Mouse (Mus musculus): ENCODE data around the gene Dsn1. TPM values are rescaled to one million over a fixed set of nuclear protein-coding genes. Genes with fewer than 3 reads are reported as not detected.

Dsn1 gene
- polyA plus RNA-seq, 1 experiment: 40.8 TPM

GRCm38 (mm10) chr2:156987316-156987715 lies 19.6 kb downstream of the Dsn1 start:
- Histone ChIP-seq H3K27me3 (ENCODE audit: control insufficient read depth, insufficient read depth, low read length, poor library complexity, severe bottlenecking) (no peaks in the 10 kb centered on the region), H3K27ac (ENCODE audit: insufficient read depth, low read length) (no peak overlapping the region), H3K9me3 (replicated peaks; ENCODE audit: control insufficient read depth, insufficient read depth, low read length, poor library complexity, severe bottlenecking) (no peaks in the 10 kb centered on the region), H3K9ac (ENCODE audit: low read depth, poor library complexity, severe bottlenecking) (no peak overlapping the region), H3K4me3 (ENCODE audit: low read depth, low read length) (no peak overlapping the region), H3K4me1 (ENCODE audit: control insufficient read depth, insufficient read depth, low read length) (peaks cover 2% of the 10 kb centered on the region), H3K36me3 (ENCODE audit: control insufficient read depth, insufficient read depth, low read length, poor library complexity, severe bottlenecking) (no peaks in the 10 kb centered on the region)
- no peak for TF ChIP-seq POLR2A (IDR thresholded peaks at IDR 0.05; ENCODE audit: insufficient read depth, low read length)
- no peak for TF ChIP-seq CTCF (IDR thresholded peaks at IDR 0.05; ENCODE audit: low read depth, low read length)
- no peak for TF ChIP-seq EP300 (IDR thresholded peaks at IDR 0.05; ENCODE audit: insufficient read depth, low read depth, low read length)

GRCm38 (mm10) chr2:156982864-156983263 lies 24.1 kb downstream of the Dsn1 start:
- no peak for TF ChIP-seq EP300 (IDR thresholded peaks at IDR 0.05; ENCODE audit: insufficient read depth, low read depth, low read length)
- no peak for TF ChIP-seq CTCF (IDR thresholded peaks at IDR 0.05; ENCODE audit: low read depth, low read length)
- TF ChIP-seq POLR2A (IDR thresholded peaks at IDR 0.05; ENCODE audit: insufficient read depth, low read length): no peak

DNA sequence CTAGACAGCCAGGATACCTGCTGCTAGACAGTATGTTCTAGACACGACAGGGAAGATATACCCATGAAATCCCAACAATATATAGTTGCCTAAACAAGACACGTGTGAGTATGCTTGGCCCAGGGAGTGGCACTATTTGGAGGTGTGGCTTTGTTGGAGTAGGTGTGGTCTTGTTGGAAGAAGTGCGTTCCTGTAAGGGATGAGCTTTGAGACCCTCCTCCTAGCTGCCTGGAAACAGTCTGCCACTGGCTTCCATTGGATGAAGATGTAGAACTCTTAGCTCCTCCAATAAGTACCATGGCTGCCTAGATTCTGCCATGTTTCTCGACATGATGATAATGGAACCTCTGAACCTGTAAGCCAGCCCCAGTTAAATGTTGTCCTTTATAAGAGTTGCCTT lies 25.7 kb downstream of the Dsn1 start:
- H3K27me3 ChIP-seq (ENCODE audit: control insufficient read depth, insufficient read depth, low read length, poor library complexity, severe bottlenecking): no peaks in the 10 kb centered on the region
- no peak for TF ChIP-seq POLR2A (IDR thresholded peaks at IDR 0.05; ENCODE audit: insufficient read depth, low read length)
- no peak for TF ChIP-seq CTCF (IDR thresholded peaks at IDR 0.05; ENCODE audit: low read depth, low read length)
- TF ChIP-seq EP300 (IDR thresholded peaks at IDR 0.05; ENCODE audit: insufficient read depth, low read depth, low read length): no peak

More at GRCm38 (mm10) chr2:156982864-156983263, 24.1 kb downstream of the Dsn1 start:
- peak overlapping the region; percentile 53 for H3K27ac ChIP-seq (ENCODE audit: insufficient read depth, low read length)
- no peak overlapping the region for H3K9ac ChIP-seq (ENCODE audit: low read depth, poor library complexity, severe bottlenecking)
- H3K4me1 ChIP-seq (ENCODE audit: control insufficient read depth, insufficient read depth, low read length): peaks cover 2% of the 10 kb centered on the region
- H3K4me3 ChIP-seq (ENCODE audit: low read depth, low read length): no peak overlapping the region
- no peaks in the 10 kb centered on the region for H3K27me3 ChIP-seq (ENCODE audit: control insufficient read depth, insufficient read depth, low read length, poor library complexity, severe bottlenecking)
- no peaks in the 10 kb centered on the region for H3K9me3 ChIP-seq (replicated peaks; ENCODE audit: control insufficient read depth, insufficient read depth, low read length, poor library complexity, severe bottlenecking)
- H3K36me3 ChIP-seq (ENCODE audit: control insufficient read depth, insufficient read depth, low read length, poor library complexity, severe bottlenecking): no peaks in the 10 kb centered on the region

GRCm38 (mm10) chr2:156980059-156980458 lies 26.9 kb downstream of the Dsn1 start:
- no peaks in the 10 kb centered on the region for H3K27me3 ChIP-seq (ENCODE audit: control insufficient read depth, insufficient read depth, low read length, poor library complexity, severe bottlenecking)
- no peaks in the 10 kb centered on the region for H3K36me3 ChIP-seq (ENCODE audit: control insufficient read depth, insufficient read depth, low read length, poor library complexity, severe bottlenecking)
- H3K27ac ChIP-seq (ENCODE audit: insufficient read depth, low read length): no peak overlapping the region
- H3K9me3 ChIP-seq (replicated peaks; ENCODE audit: control insufficient read depth, insufficient read depth, low read length, poor library complexity, severe bottlenecking): no peaks in the 10 kb centered on the region
- peaks cover 2% of the 10 kb centered on the region for H3K4me1 ChIP-seq (ENCODE audit: control insufficient read depth, insufficient read depth, low read length)
- H3K9ac ChIP-seq (ENCODE audit: low read depth, poor library complexity, severe bottlenecking): no peak overlapping the region
- no peak for TF ChIP-seq POLR2A (IDR thresholded peaks at IDR 0.05; ENCODE audit: insufficient read depth, low read length)
- TF ChIP-seq CTCF (IDR thresholded peaks at IDR 0.05; ENCODE audit: low read depth, low read length): no peak
- no peak for TF ChIP-seq EP300 (IDR thresholded peaks at IDR 0.05; ENCODE audit: insufficient read depth, low read depth, low read length)
- no peak overlapping the region for H3K4me3 ChIP-seq (ENCODE audit: low read depth, low read length)

More for the DNA sequence above, 25.7 kb downstream of the Dsn1 start:
- H3K4me3 ChIP-seq (ENCODE audit: low read depth, low read length): no peak overlapping the region
- H3K9me3 ChIP-seq (replicated peaks; ENCODE audit: control insufficient read depth, insufficient read depth, low read length, poor library complexity, severe bottlenecking): no peaks in the 10 kb centered on the region
- no peak overlapping the region for H3K9ac ChIP-seq (ENCODE audit: low read depth, poor library complexity, severe bottlenecking)
- no peaks in the 10 kb centered on the region for H3K36me3 ChIP-seq (ENCODE audit: control insufficient read depth, insufficient read depth, low read length, poor library complexity, severe bottlenecking)
- H3K27ac ChIP-seq (ENCODE audit: insufficient read depth, low read length): no peak overlapping the region
- peaks cover 2% of the 10 kb centered on the region for H3K4me1 ChIP-seq (ENCODE audit: control insufficient read depth, insufficient read depth, low read length)

DNA sequence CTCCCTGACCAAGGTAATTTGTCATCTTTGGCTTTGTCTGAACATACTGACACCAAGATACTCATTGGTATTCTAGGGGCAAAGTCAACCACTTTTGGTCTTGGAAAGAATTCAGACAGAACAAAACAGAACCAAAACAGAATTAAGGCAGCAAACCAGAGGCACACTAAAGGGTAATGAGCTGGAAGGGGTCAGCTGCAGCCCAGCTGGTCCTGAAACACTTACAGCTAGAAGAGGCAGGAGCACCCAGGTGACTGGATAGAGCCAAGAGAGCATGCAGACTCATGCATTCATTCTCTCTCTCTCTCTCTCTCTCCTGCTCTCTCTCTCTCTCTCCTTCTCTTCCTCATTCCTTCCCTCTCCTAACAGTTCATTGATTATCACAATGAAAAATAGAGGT lies 30.2 kb downstream of the Dsn1 start:
- Histone ChIP-seq H3K9ac (ENCODE audit: low read depth, poor library complexity, severe bottlenecking) (no peak overlapping the region), H3K27me3 (ENCODE audit: control insufficient read depth, insufficient read depth, low read length, poor library complexity, severe bottlenecking) (no peaks in the 10 kb centered on the region), H3K4me3 (ENCODE audit: low read depth, low read length) (no peak overlapping the region), H3K9me3 (replicated peaks; ENCODE audit: control insufficient read depth, insufficient read depth, low read length, poor library complexity, severe bottlenecking) (no peaks in the 10 kb centered on the region), H3K27ac (ENCODE audit: insufficient read depth, low read length) (no peak overlapping the region), H3K4me1 (ENCODE audit: control insufficient read depth, insufficient read depth, low read length) (peaks cover 1% of the 10 kb centered on the region), H3K36me3 (ENCODE audit: control insufficient read depth, insufficient read depth, low read length, poor library complexity, severe bottlenecking) (no peaks in the 10 kb centered on the region)
- no peak for TF ChIP-seq EP300 (IDR thresholded peaks at IDR 0.05; ENCODE audit: insufficient read depth, low read depth, low read length)
- no peak for TF ChIP-seq CTCF (IDR thresholded peaks at IDR 0.05; ENCODE audit: low read depth, low read length)
- no peak for TF ChIP-seq POLR2A (IDR thresholded peaks at IDR 0.05; ENCODE audit: insufficient read depth, low read length)

DNA sequence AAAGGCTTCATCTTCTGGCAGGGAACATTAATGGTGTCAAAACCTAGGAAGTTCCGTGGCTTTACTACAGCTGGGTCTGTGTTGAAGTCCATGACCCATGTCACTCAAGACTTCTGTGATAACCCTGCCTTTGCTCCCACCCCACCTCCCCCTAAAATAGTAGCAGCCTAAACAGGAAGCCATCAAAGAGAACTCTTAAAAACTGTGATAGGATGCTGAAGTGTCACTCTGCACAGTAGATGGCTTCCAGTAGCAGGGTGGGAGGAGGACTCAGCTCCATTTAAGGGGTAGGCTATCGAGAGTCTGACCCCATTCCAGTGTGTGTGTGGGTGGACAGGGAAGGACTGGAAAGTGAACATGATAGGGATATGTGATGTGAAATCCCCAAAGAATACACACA lies 32.0 kb downstream of the Dsn1 start:
- TF ChIP-seq POLR2A (IDR thresholded peaks at IDR 0.05; ENCODE audit: insufficient read depth, low read length) (no peak), CTCF (IDR thresholded peaks at IDR 0.05; ENCODE audit: low read depth, low read length) (no peak)
- Histone ChIP-seq H3K27me3 (ENCODE audit: control insufficient read depth, insufficient read depth, low read length, poor library complexity, severe bottlenecking) (no peaks in the 10 kb centered on the region), H3K36me3 (ENCODE audit: control insufficient read depth, insufficient read depth, low read length, poor library complexity, severe bottlenecking) (no peaks in the 10 kb centered on the region), H3K9me3 (replicated peaks; ENCODE audit: control insufficient read depth, insufficient read depth, low read length, poor library complexity, severe bottlenecking) (no peaks in the 10 kb centered on the region), H3K4me1 (ENCODE audit: control insufficient read depth, insufficient read depth, low read length) (peaks cover 1% of the 10 kb centered on the region), H3K27ac (ENCODE audit: insufficient read depth, low read length) (no peak overlapping the region), H3K9ac (ENCODE audit: low read depth, poor library complexity, severe bottlenecking) (no peak overlapping the region), H3K4me3 (ENCODE audit: low read depth, low read length) (no peak overlapping the region)
